Mouse (Mus musculus) large intestine, adult 2 months (tissue): ENCODE measurements around the gene Pgd. TPM values are rescaled to one million over a fixed set of nuclear protein-coding genes. Genes with fewer than 3 reads are reported as not detected.
"Not testable (repeated sequence)": the region's sequence is repeated elsewhere in the genome, so short reads cannot be mapped to it uniquely, and the experiment has no call there.

ENCODE experiments used
- DNase-seq: peaks from one replicate; pipeline ENCODE4 v3.0.0-alpha.2; 2012; ENCODE audit warnings: low read depth, low spot score
- WGBS: fragments of 180-500 bp; shearing (Covaris S2); methylation state at CpG from one replicate; pipeline ENCODE4 v1.1.7; 2018; 5-methylcytosine and 5-hydroxymethylcytosine counted together
- polyA plus RNA-seq: library from polyadenylated mRNA; depleted of rRNA; stranded (reverse); fragments of >200 nt; gene quantifications from 2 replicates; pipeline ENCODE4 v1.2.3, GENCODE M21; 2012; rRNA removed

Gene Pgd
- 273 and 306 TPM in 2 replicates for polyA plus RNA-seq

DNA sequence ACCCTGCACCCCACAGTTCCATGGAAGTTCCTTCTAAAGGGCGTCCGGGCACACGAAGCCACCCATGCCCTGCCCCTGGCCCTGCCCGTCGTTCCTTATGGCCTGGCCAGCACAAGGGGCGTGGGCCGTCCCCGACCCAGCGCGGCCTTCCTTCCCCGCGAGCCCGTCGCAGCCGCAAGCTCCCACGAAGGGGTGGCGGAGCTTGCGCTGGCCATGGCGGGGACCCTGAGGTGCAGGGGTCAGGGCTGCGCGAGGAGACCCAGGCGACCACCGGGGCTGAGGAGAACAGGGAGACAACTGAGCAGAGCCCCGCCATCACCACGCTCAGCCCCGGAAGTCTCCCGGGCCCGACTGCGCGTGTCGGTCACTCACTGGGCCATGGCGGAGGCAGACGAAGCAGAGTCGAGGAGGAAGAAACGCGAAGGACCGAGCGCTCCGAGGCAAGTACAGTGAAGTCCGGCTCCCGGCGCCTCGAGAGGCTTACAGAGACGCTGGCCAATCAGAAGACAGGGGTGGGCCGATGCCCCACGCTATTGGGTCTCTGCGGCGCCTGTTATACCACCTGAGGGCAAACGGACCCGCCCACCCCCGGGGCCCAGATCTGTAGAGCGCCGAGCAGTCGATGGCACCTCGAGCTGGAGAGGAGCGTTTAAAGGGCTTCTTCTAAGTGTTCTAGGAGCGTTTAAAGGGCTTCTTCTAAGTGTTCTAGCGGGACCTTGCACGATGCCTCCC is at the start of gene Pgd:
TSS of gene Pgd (minus strand) at position 557 of the 732 bp plus-strand sequence.
- peak; percentile 90 for DNase-seq
- under 1% methylated on average over 59 of the region's 59 CpGs for WGBS

DNA sequence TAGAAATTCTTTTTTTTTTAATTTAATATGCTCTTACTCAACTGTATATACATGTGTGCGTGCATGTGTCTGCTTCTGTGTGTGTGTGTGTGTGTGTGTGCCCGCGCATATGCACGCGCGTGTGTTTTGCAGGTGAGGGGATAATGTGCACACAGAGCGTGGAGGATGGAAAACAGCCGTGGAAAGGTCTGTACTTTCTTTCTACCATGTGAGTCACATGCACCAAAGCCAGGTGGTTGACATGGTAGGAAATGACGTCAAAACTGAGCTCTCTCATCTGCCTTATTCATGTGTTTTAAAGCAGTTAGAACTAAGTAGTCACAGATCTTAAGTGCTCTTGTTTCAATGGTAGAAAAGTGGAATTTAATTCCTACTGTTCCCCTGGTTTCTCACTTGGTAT is 49.4 kb upstream of the Pgd start:
- 84% methylated on average over 9 of the region's 9 CpGs for WGBS
- no peak for DNase-seq

- 16% methylated on average over 2 of the region's 2 CpGs for WGBS
- DNase-seq = peak; percentile 29
These were observed 48.8 kb upstream of the Pgd start for GRCm38 (mm10) chr4:149215397-149215796.

GRCm38 (mm10) chr4:149214468-149214867 is 47.9 kb upstream of the Pgd start:
- WGBS = 95% methylated on average over 2 of the region's 2 CpGs
- not testable (repeated sequence) for DNase-seq

GRCm38 (mm10) chr4:149213466-149213865 is 46.9 kb upstream of the Pgd start:
- WGBS = 98% methylated on average over 9 of the region's 9 CpGs
- DNase-seq = no peak

DNA sequence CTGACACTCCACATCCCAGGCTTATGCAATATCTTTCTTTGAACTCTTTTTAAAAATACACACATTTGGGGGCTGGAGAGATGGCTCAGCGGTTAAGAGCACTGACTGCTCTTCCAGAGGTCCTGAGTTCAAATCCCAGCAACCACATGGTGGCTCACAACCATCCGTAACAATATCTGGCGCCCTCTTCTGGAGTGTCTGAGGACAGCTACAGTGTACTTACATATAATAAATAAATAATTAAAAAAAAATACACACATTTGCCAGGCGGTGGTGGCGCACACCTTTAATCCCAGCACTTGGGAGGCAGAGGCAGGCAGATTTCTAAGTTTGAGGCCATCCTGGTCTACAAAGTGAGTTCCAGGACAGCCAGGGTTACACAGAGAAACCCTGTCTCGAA is 44.9 kb upstream of the Pgd start:
- not testable (repeated sequence) for DNase-seq
- WGBS = 99% methylated on average over 6 of the region's 6 CpGs

GRCm38 (mm10) chr4:149202467-149202866 is 35.9 kb upstream of the Pgd start:
- WGBS = 40% methylated on average over 3 of the region's 3 CpGs
- no peak for DNase-seq

DNA sequence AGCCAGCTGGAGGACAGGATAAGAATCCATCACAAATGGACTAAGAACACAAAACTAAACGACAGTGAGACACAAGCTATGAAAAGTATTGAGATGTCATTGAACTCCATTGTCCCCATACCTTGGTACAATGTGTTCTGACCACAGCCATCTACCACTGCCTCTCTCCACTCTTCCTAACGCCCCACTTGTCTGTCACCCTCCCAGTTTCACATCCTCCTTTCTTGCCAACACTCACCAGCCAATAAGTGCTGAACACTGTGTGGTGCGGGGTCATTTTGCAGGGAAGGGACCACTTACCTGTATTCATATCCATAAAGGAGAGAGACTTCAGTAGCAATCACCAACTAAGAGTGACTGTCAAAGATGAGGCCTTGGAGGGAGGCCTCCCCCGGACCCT is 34.5 kb upstream of the Pgd start:
- WGBS = 92% methylated on average over 4 of the region's 4 CpGs
- no peak for DNase-seq

GRCm38 (mm10) chr4:149197180-149197579 is 30.6 kb upstream of the Pgd start:
- 65% methylated on average over 1 of the region's 1 CpGs for WGBS
- no peak for DNase-seq

DNA sequence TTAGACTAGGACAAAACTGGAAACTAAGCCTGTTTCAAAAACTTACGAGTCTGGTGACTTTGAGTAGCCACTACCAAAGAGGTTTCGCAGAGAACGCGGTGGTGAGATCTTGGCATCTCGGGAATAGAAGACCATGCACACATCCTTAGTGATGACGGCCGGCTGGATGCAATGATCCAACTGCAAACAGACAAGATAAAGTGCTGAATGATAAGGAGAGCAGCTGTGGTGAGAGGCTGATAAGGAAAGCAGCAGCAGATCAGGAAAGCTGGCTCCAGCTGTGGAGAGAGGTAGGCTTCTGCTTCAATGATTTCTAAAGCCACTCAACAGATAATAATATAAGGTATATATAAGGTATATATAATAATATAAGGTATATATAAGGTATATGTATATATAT is 24.5 kb upstream of the Pgd start:
- WGBS = 95% methylated on average over 7 of the region's 7 CpGs
- DNase-seq = no peak

DNA sequence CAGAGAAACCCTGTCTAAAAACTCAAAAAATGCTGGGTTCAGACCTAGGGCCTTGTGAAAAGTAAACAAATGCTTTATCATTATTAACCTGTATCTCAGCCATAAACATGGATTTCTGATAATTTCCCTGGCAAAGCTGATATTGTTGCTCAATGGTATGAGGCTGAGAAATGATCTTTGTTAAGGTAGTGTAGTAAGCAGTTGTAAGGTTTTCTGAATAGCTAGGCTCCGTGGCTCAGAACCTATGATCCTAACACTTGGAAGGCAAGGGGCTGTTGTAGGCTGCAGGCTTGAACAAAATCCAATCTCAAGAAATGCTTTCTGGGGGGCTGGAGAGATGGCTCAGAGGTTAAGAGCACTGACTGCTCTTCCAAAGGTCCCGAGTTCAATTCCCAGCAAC is 22.0 kb upstream of the Pgd start:
- WGBS = 95% methylated on average over 2 of the region's 2 CpGs
- DNase-seq = no peak

GRCm38 (mm10) chr4:149182755-149183154 is 16.2 kb upstream of the Pgd start:
- 69% methylated on average over 4 of the region's 4 CpGs for WGBS
- DNase-seq = no peak

GRCm38 (mm10) chr4:149182192-149182591 is 15.6 kb upstream of the Pgd start:
- WGBS = 87% methylated on average over 7 of the region's 7 CpGs
- DNase-seq = no peak

DNA sequence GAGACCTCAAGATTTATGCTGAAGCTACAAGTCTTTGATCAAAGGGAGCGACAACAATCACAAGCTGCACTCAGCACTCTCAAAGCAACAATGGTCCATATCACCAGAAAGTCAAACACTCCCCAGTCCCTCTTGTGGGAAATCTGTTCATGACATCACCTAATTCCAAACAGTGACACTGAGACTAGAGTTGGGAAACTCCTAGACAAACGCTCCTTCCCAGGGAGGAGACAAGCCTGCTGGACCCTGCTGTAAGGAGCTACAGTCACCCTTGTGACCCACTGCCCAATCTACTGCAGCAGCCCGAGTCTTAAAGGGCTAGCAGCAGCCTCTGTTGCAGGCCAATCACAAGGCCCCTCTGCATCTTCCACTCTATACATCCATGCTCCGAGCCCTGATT is 13.0 kb upstream of the Pgd start:
- 69% methylated on average over 4 of the region's 4 CpGs for WGBS
- DNase-seq = no peak

DNA sequence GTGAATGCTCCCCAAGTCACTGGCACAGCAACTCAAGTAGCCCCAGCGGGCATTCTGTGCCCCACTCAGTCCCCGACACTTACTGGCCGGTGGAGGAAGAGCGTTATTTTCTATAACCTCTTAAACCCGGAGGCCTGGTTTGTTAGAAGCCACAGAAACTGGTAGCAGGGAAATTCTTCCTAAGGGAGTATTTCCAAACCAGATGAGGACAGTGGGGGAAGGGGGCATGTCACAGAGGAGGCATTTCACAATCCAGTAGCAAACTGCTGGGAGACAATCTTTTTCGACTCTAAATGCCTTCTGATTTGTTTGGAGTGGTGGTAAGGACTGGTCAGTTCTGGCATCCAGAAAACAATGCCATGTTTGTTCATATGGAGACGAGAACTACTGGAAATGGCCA is 12.6 kb upstream of the Pgd start:
- DNase-seq = no peak
- 78% methylated on average over 7 of the region's 7 CpGs for WGBS

- WGBS = 33% methylated on average over 7 of the region's 7 CpGs
- DNase-seq = peak; percentile 52
These were observed 11.8 kb upstream of the Pgd start for GRCm38 (mm10) chr4:149178328-149178727.

DNA sequence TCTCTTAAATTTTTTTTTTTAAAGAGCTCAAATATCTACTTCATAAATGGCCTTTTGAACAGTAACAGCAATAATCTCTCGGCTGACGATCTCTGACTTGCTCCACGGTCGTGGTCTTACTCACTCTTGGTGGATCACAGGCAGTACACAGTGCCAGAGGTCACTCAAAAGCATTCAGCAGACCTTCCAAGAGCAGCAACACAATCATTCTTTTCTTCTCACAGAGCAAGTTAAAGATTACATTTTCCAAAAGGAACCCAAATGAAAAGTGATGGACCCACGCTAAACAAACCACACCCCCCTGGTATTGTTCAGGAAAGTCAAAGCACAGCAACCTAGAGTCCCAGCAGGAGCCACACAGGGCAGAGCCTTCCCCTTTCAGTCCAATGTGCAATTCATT is 10.5 kb upstream of the Pgd start:
- WGBS = 26% methylated on average over 5 of the region's 5 CpGs
- DNase-seq = no peak

DNA sequence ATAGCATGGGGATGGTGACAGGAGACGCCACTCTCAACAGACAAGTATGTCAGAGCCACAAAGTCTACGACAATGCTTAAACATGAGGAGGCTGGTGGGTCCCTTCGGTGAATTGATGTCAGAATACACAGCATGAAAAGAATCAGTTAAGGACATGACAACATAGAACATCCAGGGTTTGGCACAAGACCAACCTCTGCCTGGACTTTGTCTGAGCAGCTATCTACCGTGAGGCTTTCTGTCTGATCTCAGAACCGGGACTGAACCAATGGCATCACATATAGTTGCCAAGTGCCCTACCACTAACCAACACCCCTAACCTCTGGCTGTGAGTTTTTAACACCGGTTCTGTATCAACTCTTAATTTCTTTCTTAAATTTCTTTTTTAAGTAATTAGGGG is 10.1 kb upstream of the Pgd start:
- no peak for DNase-seq
- WGBS = 62% methylated on average over 6 of the region's 6 CpGs

GRCm38 (mm10) chr4:149173661-149174060 is 7.1 kb upstream of the Pgd start:
- 85% methylated on average over 6 of the region's 6 CpGs for WGBS
- no peak for DNase-seq

GRCm38 (mm10) chr4:149172666-149173065 is 6.1 kb upstream of the Pgd start:
- no peak for DNase-seq

DNA sequence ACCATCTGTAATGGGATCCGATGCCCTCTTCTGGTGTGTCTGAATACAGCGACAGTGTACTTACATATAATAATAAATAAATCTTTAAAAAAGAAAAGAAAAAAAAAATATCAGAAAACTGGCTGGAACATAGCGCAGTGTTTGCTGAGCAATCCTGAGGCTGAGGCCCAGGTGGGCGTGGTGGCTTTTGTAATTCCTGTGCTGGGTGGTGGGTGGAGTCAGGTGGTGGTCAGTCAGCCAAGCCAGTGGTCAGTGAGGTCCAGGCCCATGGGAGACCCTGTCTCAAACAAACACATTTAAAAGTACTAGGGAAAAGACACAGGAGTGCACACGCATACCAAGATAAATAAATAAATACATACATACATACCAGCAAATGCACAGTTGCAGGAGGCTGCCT is 5.5 kb upstream of the Pgd start:
- DNase-seq = no peak
- 62% methylated on average over 5 of the region's 5 CpGs for WGBS

More at GRCm38 (mm10) chr4:149172666-149173065, 6.1 kb upstream of the Pgd start:
- WGBS = 76% methylated on average over 2 of the region's 2 CpGs

DNA sequence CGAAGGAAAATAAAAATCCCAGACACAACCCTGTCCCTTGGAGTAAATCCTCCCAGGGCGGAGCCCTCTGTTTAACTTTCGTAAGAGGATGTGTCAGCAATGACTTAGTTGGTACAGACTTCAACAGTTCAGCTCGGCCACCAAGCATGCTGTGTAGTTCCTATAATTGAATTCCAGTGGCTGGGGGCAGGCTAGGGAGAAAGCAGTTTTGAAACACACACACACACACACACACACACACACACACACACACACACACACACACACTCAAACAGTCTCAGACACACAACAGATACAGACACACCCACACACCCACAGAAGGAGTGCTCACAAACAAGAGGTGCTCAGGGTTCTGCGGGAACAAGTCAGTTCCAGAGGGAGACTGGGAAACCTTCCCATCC is 5.0 kb upstream of the Pgd start:
- 11% methylated on average over 5 of the region's 5 CpGs for WGBS
- DNase-seq = peak; percentile 61
